Mouse (Mus musculus) erythroblast, embryonic 14.5 days (primary cell): ENCODE measurements at regions not wholly inside any gene's neighbourhood (a gene's known extent, or its start where the extent isn't known, plus 50 kb on each side); places are given as distances from the start of the nearest gene placed in this dataset.

Experiments
- GATA1 ChIP-seq: IDR thresholded peaks from 2 replicates; pipeline ENCODE4 v1.6.1; 2012; ENCODE audit warnings: low read length, inconsistent platforms, mixed read lengths
- TAL1 ChIP-seq: IDR thresholded peaks from 3 replicates; pipeline ENCODE4 v1.6.1; 2012; ENCODE audit warnings: low read length, inconsistent platforms, mixed read lengths

DNA sequence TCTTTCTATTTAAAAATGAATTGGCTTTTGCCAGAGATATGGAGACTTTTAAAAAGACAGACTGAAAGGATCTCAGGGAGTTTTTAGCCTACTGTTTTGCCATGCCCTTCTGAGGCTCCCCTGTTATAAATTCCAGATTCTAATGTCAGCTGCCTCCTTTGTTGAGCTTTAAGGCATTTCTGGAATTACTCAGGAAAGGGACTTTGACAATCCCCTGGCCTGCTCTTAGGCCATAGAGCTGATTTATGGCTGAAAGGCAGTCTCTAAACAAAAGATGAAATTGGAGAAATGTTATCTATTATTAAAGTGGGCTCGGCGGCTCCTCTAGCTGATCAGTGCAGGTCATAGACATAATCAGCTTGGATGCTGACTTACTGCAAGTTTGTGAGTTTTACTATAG is 231.0 kb upstream of the Rbms1 start:
- TF ChIP-seq GATA1 (no peak), TAL1 (no peak)
